Mouse (Mus musculus) gastrocnemius, adult 8-10 months (tissue): ENCODE results near the gene Tdrd9. TPM values are rescaled to one million over a fixed set of nuclear protein-coding genes. Genes with fewer than 3 reads are reported as not detected.
A peak's percentile ranks its signal among the peaks of the same experiment; 100 is the strongest.
"Not testable (repeated sequence)": the region's sequence is repeated elsewhere in the genome, so short reads cannot be mapped to it uniquely, and the experiment has no call there.

ENCODE experiments used
- DNase-seq, 2 experiments: peaks; one replicate each; pipeline ENCODE4 v3.0.0; 2022; ENCODE audit warnings: low spot score in 2 of 2
- total RNA-seq, 4 experiments: library from RNA; stranded (reverse); gene quantifications; 2 replicates each; pipeline ENCODE4 v1.2.4; 2022

Tdrd9 gene
- under 1 TPM in 3 of 4 experiments, not detected in 1; 0.07 to 0.29 (median 0.16) TPM for total RNA-seq

GRCm38 (mm10) chr12:111971231-111971686 lies at the start of gene Tdrd9:
TSS of gene Tdrd9 (plus strand) at chr12:111971559.
- no peak for DNase-seq

GRCm38 (mm10) chr12:111923117-111923516 lies 48.2 kb upstream of the Tdrd9 start:
- DNase-seq, result no peak

- DNase-seq, result no peak
These were observed 44.0 kb upstream of the Tdrd9 start for GRCm38 (mm10) chr12:111927338-111927737.

- DNase-seq, result no peak
These were observed 42.9 kb upstream of the Tdrd9 start for GRCm38 (mm10) chr12:111928411-111928966.

- no peak for DNase-seq
These were observed 39.8 kb upstream of the Tdrd9 start for GRCm38 (mm10) chr12:111931411-111932025.

- no peak for DNase-seq
These were observed 38.8 kb upstream of the Tdrd9 start for GRCm38 (mm10) chr12:111932513-111932912.

GRCm38 (mm10) chr12:111933032-111933704 lies 38.2 kb upstream of the Tdrd9 start:
- peak; percentile 18 to 37 for DNase-seq

GRCm38 (mm10) chr12:111933971-111934370 lies 37.4 kb upstream of the Tdrd9 start:
- no peak for DNase-seq

GRCm38 (mm10) chr12:111936706-111937550 lies 34.4 kb upstream of the Tdrd9 start:
- no peak for DNase-seq

GRCm38 (mm10) chr12:111938623-111939177 lies 32.7 kb upstream of the Tdrd9 start:
- no peak for DNase-seq

- no peak for DNase-seq
These were observed 27.8 kb upstream of the Tdrd9 start for GRCm38 (mm10) chr12:111943421-111944064.

GRCm38 (mm10) chr12:111944065-111944987 lies 27.0 kb upstream of the Tdrd9 start:
- DNase-seq, result not testable (repeated sequence)

GRCm38 (mm10) chr12:111945115-111945514 lies 26.2 kb upstream of the Tdrd9 start:
- DNase-seq, result no peak

- not testable (repeated sequence) for DNase-seq
These were observed 25.3 kb upstream of the Tdrd9 start for GRCm38 (mm10) chr12:111945765-111946655.

GRCm38 (mm10) chr12:111946716-111947115 lies 24.6 kb upstream of the Tdrd9 start:
- DNase-seq, result peak in 1 of 2 experiments; percentile 14

GRCm38 (mm10) chr12:111950486-111950885 lies 20.9 kb upstream of the Tdrd9 start:
- no peak for DNase-seq

- no peak for DNase-seq
These were observed 19.7 kb upstream of the Tdrd9 start for GRCm38 (mm10) chr12:111951701-111952100.

GRCm38 (mm10) chr12:111956173-111956572 lies 15.2 kb upstream of the Tdrd9 start:
- no peak for DNase-seq
